Mouse (Mus musculus) 3T3-L1 (cell line): Measurements from ENCODE around the gene Dcaf11.

ENCODE experiments used
- DNase-seq: peaks from one replicate; pipeline ENCODE4 v3.0.0-alpha.2; 2015; ENCODE audit warnings: low read depth, low spot score

The Dcaf11 gene

DNA sequence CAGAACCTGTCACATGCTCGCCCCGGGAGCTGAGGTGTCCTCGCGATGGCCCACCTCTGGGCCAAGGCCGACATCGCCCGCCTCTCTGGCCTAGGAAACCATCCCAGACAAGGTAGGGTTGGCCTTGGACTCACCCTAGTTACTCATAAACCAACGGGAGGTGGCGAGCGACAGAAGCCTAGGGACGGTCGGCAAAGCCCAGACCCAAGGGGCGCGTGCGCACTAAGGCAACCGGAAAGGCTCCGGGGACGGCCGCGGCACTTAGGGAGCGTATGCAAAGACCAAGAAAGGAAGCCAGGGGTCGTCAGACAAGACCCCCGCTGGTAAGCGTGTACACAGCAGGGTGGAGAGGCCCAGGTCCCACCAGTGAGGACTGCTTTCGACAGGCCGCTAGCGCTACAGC, at the start of gene Dcaf11:
Gene Dcaf11 (plus strand): TSS at position 208 of the 403 bp plus-strand sequence.
- DNase-seq: peak; percentile 85

DNA sequence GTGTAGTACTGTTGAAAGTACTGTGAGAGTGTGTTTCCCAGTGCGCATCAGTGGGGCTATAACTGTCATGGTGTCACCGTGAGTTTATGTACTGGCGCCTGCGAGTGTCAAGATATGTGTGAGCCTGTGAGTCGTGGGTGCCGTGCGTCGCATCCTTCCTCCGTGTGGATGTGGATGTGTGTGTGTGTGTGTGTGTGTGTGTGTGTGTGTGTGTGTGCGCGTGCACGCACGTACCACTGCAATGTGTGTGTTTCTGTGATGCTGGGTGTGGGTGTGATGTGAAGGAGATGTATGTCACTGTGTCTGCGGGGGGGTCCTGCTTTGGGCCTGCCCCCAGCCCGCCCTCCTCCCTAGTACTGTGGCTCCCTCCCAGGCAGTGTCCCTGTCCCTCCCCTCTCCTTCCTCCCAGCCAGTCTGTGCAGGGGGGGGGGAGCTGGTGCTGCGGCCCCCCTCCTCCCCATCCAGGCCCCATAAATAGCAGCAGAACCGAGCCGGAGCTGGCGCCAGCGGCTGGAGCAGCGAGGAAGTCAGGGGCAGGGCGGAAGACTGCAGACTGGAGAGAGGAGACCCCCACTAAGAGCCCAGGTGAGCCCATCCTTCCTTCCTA, 49.6 kb upstream of the Dcaf11 start, which contains the start of gene Cpne6:
Gene Cpne6 (plus strand): TSS at position 321 of the 607 bp plus-strand sequence.
- no peak for DNase-seq

DNA sequence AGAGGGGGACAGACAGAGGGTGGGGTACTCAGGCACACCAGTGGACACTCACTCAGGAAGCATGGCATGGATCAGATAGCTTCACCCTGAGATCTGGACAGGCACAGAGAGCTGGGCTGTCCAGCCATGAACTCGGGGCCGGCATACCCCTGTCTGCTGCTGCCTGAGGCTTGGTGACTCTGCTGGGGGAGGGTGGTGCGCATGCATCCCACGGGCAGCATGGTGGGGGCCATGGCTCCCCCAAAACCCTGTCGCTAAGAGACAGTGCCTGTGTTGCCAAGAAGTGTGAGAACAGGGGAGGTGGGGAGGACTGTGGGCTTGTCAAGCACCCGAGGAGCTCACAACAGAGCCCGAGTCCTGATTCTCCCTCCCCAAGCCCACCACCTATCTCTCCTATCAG, 48.8 kb upstream of the Dcaf11 start:
- DNase-seq: no peak

DNA sequence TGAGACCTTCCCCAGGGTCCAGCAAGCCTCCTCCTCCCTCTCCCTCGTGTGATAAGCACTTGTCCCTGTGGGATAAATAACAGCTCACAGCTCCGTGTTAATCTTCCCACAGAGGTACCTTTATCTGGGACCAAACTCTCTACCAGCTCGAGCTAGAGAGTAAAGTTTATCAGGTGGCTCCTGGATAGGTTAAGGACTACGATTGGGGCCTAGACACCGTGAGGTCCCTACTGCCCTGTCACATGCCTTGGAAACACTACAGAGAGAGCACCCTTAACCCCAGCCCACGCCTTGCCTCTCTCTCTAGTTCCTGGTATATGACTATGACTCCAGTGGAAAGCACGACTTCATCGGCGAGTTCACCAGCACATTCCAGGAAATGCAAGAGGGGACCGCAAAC, 45.9 kb upstream of the Dcaf11 start:
- no peak for DNase-seq

DNA sequence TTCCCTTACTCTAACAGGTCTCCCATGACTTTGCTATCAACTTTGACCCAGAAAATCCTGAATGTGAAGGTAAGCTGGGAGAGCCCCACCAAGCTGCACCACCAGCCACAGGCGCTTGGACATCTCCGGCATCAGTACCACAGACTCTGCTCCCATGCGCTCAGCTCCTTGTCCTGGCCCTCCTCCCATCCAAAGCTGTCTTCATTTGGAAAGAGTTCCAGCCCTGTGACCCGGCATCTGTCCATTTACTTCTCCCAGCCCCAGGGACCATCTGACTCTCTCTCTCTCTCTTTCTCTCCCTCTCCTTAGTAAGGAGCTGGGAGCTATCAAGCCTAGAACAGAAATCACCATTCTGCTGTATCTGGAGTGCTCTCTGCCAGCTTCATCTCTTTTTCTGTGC, 44.0 kb upstream of the Dcaf11 start:
- DNase-seq: no peak

DNA sequence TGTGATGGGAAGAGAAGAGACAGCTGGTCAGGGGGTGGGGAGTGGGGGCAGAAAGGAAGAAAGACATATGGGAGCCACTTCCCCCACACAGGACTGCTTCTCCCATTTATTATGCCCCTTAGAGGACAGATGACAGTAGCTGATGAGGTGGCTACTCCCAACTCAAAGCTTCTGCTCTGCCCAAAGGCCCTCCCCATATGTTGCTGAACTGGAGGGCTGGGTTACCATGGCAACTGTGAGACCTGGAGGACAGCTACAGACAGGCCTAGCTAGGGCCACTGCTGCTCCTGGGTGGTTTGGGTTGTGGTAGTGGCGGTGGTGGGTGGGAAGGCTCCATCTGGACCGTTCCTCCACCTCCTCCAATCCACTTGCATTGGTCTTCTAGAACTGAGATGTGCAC, 40.9 kb upstream of the Dcaf11 start:
- DNase-seq: no peak

DNA sequence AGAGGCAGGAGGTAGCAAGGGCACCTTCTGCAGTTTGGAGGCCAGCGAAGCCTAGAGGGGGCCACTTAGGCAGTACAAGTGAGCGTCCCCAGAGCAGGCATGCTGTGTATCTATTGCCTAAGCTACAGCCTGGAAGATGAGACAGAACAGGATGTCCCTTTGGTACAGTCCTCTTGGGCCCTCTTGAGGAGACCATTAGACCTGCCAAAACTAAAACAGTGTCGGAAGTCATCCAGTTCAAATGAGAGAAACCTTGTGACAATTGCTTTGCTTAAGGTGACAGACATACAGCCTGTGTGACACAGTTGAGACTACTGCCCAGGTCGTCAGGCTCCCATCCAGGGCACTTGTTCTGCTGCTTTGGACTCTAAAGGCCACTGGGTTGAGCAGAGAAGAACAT, 40.2 kb upstream of the Dcaf11 start:
- no peak for DNase-seq

DNA sequence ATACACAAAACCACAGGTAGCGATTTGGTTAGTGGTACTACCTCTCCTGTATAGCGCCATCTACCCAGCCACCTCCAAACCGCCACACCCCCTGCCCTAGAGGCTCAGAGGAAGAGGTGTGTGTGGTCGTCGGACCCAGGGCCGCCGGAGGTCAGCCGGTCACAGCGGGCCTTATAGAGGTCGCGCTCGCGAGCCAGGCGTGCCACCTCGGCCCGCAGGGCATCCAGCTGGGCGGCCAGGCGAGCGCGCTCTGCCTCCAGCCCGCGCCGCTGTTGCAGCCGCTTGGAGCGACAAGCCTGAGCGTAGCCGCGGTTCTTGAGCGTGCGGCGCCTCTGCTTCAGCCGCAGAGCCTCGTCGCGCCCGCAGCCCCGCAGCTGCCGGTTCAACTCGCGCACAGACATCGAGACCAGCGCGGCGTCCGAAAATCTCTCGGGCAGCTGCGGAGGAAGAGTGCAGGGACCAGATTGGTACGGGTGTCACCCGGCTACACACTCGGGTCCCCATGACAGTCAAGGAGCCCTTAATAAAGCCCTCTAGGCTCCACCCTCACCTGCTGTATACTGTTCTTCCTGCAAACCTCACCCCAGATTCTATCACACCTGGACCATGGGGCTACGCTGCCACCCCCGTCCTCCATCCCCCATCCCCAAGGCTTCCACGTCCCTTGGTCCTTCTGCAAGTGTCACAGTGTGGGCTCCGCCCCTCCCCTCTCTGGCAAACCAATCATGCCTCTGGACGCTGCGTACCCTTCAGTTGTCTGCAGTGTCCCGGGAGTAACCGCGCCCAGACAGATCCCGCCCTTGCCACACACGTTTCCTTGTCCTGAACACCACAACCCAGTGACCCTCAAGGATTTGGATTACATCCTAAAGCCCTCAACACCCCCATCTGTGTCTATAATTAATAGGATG, 39.1 kb upstream of the Dcaf11 start:
- DNase-seq: no peak

DNA sequence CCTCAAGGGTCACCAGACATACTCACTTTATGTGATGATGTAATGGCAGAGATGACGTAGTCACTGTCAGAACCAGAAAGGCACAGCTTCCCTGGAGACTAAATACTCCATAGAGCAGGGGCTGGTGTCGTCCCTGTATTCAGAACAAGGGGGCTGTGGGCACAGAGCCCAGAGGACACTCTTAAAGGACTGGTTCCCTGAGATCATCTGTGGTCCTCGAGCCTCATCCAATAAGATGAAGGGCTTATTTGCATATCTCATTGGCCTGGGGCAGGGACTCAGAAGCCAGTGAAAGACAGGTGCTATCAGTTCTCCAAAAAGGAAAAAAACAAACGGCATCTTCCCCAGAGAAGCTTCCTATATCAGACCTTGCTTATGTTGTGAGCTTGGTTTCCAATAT, 35.7 kb upstream of the Dcaf11 start:
- no peak for DNase-seq

DNA sequence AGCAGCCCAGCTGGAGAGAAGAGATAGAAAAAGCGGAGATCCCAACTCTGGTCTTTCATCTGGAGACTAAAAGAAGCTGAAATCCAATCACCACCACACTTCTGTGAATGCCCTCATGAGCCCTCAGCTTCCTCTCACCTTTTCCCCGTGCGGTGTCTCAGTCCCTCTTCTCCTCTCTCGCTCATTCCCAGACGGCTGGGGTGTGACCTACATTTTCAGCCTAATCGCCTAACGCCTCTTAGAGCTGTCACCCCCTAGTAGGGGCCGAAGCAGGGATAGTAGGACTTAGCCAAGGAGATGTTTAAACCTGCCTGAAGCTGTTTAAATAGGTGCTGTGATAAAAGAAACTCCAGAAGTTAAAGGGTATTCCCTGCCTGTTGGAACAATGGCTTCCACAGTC, 35.0 kb upstream of the Dcaf11 start, which contains the start of gene Nrl:
Gene Nrl (minus strand): TSS at position 197 of the 400 bp plus-strand sequence.
- DNase-seq: no peak

DNA sequence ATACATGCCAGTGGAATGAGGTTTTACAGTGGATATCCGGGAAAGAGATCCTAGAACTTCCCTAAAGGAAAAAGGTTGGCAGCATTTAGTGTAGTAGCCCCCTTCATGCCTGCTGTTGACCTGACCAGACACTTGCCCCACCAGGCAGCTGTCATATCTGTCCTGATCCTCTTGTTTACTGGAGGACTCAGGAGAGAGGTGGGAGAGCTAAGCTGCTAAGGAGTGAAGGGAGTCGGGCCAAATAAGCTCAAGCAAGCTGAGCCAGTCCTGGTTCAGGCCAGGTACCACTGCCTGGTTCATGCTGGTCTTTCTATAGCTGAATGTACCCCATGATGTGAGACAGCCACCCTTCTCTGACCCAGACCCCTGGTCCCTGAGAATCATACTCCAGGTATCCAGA, 33.1 kb upstream of the Dcaf11 start:
- DNase-seq: no peak

DNA sequence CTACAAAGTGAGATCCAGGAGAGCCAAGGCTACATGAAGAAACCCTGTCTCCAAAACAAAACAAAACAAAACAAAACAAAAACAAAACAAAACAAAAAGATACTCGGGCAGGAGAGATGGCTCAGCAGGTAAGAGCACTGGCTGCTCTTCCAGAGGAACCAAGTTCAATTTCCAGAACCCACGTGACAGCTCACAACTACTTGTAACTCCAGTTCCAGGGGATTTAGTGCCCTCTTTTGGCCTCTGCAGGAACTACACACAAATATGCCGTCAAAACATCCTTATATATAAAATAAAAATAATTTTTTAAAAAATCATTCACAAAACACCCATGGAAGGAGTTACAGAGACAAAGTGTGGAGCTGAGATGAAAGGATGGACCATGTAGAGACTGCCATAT, 31.9 kb upstream of the Dcaf11 start:
- DNase-seq: peak; percentile 68

DNA sequence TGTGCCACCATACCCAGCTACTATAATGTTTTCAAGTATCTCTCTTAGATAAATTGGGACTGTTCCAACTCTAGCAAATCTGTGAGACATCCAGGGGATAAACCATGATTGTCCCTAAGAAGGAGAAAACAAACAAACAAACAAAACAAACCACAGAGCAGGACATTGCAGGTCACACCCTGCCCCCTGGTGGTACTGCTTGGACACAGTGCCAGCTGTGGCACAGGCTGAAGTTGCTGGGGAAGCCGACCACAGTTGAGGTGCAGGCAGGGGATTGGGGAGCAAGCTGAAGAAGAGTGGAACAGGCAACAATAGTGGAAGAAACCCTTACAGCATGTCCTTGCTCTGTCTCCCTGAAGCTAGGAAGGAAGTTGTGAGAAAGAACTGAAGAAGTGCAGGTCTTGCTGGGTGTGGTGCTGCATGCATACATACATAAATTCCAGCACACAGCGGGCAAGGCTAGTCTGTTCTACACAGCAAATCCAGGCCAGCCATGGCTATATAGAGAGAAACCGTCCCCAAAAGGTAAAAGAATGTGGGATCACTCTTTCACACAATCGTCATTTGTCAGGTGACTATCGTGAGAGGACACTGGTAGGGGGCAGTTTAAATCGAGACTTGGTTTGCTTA, 23.6 kb upstream of the Dcaf11 start:
- DNase-seq: peak; percentile 38

DNA sequence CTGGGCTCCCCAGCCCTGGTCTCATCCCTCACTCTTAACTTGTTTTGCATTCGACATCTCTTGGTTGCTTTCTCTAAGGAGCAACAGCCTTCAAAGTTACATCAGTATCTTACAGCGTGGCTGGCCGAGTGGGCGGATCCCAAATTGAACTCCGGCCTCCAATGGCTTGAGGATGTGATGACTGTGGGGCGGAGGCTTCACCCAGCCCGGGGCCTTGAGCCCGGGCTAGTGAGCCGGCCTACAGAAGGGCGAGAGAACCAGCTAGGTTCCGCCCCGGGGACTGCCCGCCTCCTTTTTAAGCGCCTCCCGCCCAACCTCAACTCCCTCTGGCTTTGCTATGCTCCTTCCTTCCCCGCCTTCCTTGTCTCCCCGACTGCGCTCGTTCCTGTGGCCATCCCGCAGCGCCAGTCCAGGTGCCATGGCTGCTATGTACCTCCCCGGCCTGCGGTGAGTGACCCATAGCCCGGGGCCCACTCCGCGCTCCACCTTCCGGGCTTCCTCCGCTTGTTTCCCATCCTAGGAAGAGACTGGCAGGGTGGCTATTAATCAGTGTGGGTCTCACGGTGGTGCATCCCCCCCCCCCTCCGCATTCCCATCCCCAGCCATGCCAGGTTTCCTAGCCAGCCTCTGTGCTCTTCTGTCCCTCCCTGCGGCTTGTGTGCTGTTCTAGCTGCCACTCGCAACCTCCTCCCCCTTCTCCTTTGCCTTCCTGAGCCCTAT, 19.6 kb upstream of the Dcaf11 start, which contains the start of gene Pck2:
Gene Pck2 (plus strand): TSS at position 200 of the 720 bp plus-strand sequence.
- peak; percentile 95 for DNase-seq

DNA sequence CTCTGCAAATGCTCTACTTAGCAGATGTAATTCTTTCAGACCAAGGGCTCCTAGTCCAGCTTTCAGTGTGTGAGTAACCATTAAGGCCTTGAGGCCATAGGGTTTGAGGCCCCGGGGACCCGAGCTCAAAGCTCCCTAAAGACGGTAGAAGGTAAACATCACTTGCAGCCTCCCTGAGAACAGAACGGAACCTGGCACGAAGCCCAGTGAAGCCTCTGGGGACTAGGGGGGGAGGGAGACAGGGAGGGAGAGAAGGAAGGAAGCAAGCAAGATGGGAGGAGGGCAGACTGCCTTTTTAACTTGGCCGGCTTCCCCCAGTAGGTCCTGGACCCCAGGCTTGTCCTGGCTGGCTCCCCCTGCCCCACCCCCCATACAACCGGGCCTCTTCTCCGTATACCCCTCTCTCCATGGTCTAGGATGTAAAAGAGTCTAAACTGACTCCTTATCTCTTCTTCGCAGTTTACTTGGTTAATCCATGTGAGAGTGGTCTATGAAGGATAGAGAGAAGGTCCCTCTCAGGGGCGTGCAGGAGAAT, 19.0 kb upstream of the Dcaf11 start:
- DNase-seq: peak; percentile 78

DNA sequence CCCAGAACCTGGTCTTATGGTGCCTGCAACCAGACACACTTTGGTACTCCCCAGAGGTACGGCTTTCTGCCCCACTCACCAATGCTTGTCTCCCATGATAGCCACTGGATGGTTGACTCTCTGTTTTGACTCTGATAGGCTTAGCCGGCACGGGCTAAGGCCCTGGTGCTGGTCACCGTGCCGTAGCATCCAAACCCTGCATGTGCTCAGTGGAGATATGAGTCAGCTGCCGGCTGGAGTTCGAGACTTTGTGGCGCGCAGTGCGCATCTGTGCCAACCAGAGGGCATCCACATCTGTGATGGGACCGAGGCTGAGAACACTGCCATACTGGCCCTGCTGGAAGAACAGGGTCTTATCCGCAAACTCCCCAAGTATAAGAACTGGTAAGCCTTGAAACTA, 17.5 kb upstream of the Dcaf11 start:
- DNase-seq: no peak

DNA sequence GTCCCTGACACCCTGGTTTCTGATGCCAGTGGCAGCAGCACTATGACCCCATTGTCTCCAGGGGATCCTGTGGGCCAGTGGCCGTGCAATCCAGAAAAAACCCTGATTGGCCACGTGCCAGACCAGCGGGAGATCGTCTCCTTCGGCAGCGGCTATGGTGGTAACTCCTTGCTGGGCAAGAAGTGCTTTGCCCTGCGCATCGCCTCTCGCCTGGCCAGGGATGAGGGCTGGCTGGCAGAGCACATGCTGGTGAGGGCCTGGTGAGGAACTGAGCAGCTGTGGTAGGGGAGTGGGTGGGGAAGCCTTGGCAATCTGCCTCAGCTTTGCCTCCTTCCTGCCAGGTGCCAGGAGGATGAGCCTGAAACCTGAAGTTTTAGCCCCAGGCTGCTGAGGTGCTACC, 15.5 kb upstream of the Dcaf11 start:
- DNase-seq: no peak

DNA sequence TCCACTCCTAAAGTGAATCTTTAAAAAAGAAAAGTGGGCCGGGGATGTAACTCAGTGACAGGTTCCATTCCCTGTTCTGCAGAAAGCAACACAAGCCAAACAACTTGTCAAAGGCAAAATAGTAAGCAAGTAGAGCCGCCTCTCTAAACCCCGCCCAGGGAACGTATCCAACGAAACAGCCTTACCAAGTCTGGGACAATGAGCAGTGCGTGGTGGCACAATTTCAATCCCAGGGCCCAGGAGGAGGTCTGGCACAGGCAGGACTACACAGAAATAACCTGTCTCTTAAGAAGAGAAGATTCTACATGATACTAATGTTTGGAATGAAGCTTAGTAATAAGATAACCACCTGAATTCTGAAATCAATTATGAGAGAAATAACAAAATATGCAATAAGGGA, 9.6 kb upstream of the Dcaf11 start:
- DNase-seq: no peak

DNA sequence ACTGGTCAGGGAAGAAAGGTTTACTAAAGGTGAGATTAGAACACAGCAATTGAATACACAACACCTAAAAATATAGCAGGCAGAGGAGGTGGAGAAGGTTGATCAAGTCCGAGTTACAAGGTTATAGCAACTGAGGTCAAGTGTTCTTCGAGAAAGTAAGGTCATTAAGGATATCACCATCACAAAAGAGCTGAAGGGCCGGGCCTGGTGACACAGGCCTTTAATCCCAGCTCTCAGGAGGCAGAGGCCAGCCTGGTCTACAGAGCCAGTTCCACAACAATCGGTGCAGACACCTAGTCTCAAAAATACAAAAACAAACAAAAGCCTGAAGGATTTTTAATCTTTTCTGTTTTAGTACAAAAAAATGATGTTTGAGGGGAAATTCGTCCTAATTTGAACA, 8.5 kb upstream of the Dcaf11 start:
- DNase-seq: no peak

DNA sequence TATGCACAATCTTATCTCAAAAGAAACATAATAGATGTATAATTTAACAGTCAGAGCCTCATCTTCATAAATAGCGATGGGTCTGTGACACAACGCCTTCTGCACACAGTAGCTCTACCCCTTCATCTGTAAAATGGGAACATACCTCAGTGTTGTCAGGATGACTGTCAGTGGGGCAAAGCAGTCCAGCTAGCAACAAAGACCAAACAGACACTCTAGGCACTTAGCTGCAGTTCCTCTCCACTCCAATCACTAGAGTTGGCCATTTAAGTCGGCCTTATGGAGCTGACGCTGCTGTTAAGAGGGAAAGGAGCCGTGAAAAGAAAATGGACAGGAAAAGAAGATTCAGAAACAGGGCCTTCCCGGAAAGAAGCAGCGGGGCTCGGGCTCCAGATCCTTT, 8.0 kb upstream of the Dcaf11 start:
- DNase-seq: no peak

DNA sequence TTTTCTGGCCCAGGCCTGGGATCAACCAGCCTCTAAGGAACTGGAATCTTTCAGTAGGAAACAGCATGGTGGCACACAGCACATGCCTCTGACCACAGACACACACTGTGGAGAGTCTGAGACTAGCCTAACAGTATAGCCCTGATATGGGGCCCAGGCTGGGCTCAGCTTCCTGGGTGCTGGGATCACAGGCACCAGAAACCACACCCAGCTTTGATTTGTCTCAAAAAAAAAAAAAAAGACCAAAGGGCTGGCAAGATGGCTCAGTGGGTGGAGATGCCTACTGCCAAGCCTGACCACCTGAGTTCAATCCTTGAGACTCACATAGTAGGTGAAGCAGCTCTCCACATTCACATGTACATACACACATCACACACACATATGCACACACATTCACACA, 5.2 kb upstream of the Dcaf11 start:
- DNase-seq: no peak

DNA sequence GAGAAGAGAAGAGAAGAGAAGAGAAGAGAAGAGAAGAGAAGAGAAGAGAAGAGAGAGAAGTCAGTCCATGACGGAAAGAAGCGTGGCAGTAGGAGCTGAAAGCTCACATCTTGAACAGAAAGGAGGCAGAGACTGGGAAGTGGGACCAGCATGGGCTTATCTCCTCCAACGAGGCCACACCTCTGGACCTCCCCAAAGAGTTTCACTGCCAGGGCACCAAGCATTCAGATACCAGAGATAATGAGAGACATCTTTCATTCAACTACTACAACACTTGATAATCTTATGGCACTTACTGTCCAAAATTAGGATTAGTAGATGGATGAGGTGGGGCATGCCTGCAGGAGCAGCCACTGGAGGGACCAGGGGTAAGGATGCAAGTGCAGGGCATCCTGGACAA, 4.0 kb upstream of the Dcaf11 start:
- DNase-seq: no peak
